Comparison of ENCODE assay signal across 21 mouse cellular contexts in the genomic region with DNA sequence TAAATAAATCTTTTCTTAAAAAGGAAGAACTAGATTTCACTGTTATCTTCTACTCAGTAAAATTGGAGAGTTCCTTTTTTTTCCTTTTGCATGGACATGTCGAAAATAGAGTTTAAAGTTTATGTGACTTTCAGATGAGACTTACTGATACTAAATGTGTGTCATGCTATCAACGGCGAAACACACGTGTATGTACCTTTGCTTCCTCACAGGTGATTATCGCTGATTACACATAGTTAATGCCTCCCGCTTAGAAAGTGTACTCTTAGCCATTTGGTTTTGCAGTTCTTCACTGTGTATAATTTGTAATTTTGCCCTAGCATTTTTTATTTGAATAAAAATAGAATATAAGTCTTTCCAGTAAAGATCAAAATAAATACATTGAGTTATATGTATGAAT.
"Had no signal": no experiment of that assay in that cellular context is flagged by ENCODE, and none has a peak within 500 bp of the region (broad histone marks: within the 10 kb centered on the region; RNA-seq: fewer than 3 reads in every experiment).

No protein-coding gene starts in this region.

- DNase-seq: kidney, adult 11 months; kidney, adult 8-10 months; kidney, postnatal 10 days; kidney, postnatal 36 days; left cerebral cortex, postnatal 4 days; lung, adult 2 months; lung, postnatal 14 days; lung, postnatal 4 days; right cerebral cortex, adult 18-20 months; right cerebral cortex, postnatal 14 days; right cerebral cortex, postnatal 4 days; thymus, postnatal 25 days had no signal

- H3K4me2 ChIP-seq: intestine, embryonic 15.5 days; kidney, embryonic 15.5 days; limb, embryonic 12.5 days; limb, embryonic 15.5 days; midbrain, embryonic 12.5 days; midbrain, embryonic 15.5 days; neural tube, embryonic 12.5 days; neural tube, embryonic 15.5 days had no signal

- H3K9ac ChIP-seq: intestine, embryonic 15.5 days; kidney, embryonic 15.5 days; limb, embryonic 12.5 days; limb, embryonic 15.5 days; midbrain, embryonic 12.5 days; midbrain, embryonic 15.5 days; neural tube, embryonic 12.5 days; neural tube, embryonic 15.5 days had no signal

- H3K9me3 ChIP-seq: intestine, embryonic 15.5 days; kidney, embryonic 15.5 days; limb, embryonic 12.5 days; limb, embryonic 15.5 days; midbrain, embryonic 12.5 days; midbrain, embryonic 15.5 days; neural tube, embryonic 12.5 days; neural tube, embryonic 15.5 days had no signal

- H3K36me3 ChIP-seq: intestine, embryonic 15.5 days; kidney, embryonic 15.5 days; limb, embryonic 12.5 days; limb, embryonic 15.5 days; midbrain, embryonic 12.5 days; midbrain, embryonic 15.5 days; neural tube, embryonic 12.5 days; neural tube, embryonic 15.5 days had no signal

- ATAC-seq: intestine, embryonic 15.5 days; midbrain, embryonic 15.5 days had no signal

- H3K4me1 ChIP-seq: intestine, embryonic 15.5 days had no signal

- H3K4me3 ChIP-seq: intestine, embryonic 15.5 days; kidney, embryonic 15.5 days; limb, embryonic 12.5 days; limb, embryonic 15.5 days; midbrain, embryonic 12.5 days; midbrain, embryonic 15.5 days; neural tube, embryonic 12.5 days; neural tube, embryonic 15.5 days had no signal

- H3K27me3 ChIP-seq: intestine, embryonic 15.5 days; kidney, embryonic 15.5 days; limb, embryonic 12.5 days; limb, embryonic 15.5 days; midbrain, embryonic 12.5 days; midbrain, embryonic 15.5 days; neural tube, embryonic 12.5 days; neural tube, embryonic 15.5 days had no signal

- H3K27ac ChIP-seq: intestine, embryonic 15.5 days; kidney, embryonic 15.5 days; limb, embryonic 12.5 days; limb, embryonic 15.5 days; midbrain, embryonic 12.5 days; midbrain, embryonic 15.5 days; neural tube, embryonic 12.5 days; neural tube, embryonic 15.5 days; stomach, postnatal 0 days had no signal
